Mouse (Mus musculus): ENCODE measurements around the gene Wnt6. TPM values are rescaled to one million over a fixed set of nuclear protein-coding genes. Genes with fewer than 3 reads are reported as not detected.
"Not testable (repeated sequence)": the region's sequence is repeated elsewhere in the genome, so short reads cannot be mapped to it uniquely, and the experiment has no call there.

Wnt6 gene
- total RNA-seq, 1 experiment from 2014 or later: not detected

GRCm38 (mm10) chr1:74795145-74795529, 23.4 kb downstream of the Wnt6 start:
- no peak for ATAC-seq (replicated peaks in 1 of 2; ENCODE audit: insufficient read depth in 1 of 2, low FRiP score in 2 of 2, low TSS enrichment in 1 of 2, low read depth in 1 of 2, poor library complexity in 2 of 2, severe bottlenecking in 2 of 2)

DNA sequence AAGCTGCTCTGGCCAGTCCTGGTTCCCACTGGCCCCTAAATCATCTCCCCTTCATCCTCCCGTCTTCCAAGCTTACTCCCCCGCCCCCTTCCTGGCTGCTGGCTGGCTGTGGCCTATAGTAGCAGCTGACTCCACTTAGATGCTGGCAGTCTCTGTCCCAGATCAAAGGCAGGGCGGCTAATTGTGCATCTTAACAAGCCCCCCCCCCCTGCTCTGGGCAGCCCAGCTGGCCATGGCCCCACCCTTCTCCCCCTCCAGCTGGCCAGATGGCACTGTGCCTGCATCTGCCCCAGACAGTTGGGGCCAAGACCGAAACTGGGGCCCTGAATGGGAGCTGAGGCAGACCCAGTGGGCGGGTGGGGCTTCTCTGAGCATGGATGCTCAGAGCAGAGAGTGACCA, 25.8 kb downstream of the Wnt6 start:
- ATAC-seq (replicated peaks in 1 of 2; ENCODE audit: insufficient read depth in 1 of 2, low FRiP score in 2 of 2, low TSS enrichment in 1 of 2, low read depth in 1 of 2, poor library complexity in 2 of 2, severe bottlenecking in 2 of 2): no peak

- peak; percentile 57 to 62 for ATAC-seq (replicated peaks in 1 of 2; ENCODE audit: insufficient read depth in 1 of 2, low FRiP score in 2 of 2, low TSS enrichment in 1 of 2, low read depth in 1 of 2, poor library complexity in 2 of 2, severe bottlenecking in 2 of 2)
Observed at GRCm38 (mm10) chr1:74800424-74800888, 28.8 kb downstream of the Wnt6 start.

GRCm38 (mm10) chr1:74801631-74802140, 30.0 kb downstream of the Wnt6 start:
- ATAC-seq (replicated peaks in 1 of 2; ENCODE audit: insufficient read depth in 1 of 2, low FRiP score in 2 of 2, low TSS enrichment in 1 of 2, low read depth in 1 of 2, poor library complexity in 2 of 2, severe bottlenecking in 2 of 2): no peak

DNA sequence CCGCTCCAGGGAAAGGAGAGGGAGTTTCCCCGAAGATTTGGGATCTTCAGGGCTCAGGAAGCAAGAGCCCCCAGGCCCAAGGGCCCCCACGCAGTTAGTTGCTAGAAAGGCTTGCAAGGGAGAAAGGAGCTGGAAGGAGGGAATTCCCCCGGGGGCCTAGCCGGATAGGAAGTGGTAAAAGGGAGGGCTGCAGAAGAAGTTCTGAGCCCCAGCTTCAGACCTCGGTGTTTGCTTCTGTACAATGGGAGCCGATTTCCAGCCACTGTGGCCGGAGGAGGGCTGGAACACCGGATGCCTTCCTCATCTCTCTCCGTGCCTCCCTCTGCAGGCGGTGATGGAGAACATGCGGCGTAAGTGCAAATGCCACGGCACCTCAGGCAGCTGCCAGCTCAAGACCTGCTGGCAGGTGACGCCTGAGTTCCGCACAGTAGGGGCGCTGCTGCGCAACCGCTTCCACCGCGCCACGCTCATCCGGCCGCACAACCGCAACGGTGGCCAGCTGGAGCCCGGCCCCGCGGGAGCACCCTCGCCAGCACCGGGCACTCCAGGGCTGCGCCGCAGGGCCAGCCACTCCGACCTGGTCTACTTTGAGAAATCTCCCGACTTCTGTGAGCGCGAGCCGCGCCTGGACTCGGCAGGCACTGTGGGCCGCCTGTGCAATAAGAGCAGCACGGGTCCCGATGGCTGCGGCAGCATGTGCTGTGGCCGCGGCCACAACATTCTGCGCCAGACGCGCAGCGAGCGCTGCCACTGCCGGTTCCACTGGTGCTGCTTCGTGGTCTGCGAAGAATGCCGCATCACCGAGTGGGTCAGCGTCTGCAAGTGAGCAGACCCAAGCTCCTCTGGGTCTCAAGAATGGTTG, 31.3 kb downstream of the Wnt6 start:
- peak; percentile 40 to 54; a peak in 3 of 4 replicates for ATAC-seq (replicated peaks in 1 of 2; ENCODE audit: insufficient read depth in 1 of 2, low FRiP score in 2 of 2, low TSS enrichment in 1 of 2, low read depth in 1 of 2, poor library complexity in 2 of 2, severe bottlenecking in 2 of 2)

DNA sequence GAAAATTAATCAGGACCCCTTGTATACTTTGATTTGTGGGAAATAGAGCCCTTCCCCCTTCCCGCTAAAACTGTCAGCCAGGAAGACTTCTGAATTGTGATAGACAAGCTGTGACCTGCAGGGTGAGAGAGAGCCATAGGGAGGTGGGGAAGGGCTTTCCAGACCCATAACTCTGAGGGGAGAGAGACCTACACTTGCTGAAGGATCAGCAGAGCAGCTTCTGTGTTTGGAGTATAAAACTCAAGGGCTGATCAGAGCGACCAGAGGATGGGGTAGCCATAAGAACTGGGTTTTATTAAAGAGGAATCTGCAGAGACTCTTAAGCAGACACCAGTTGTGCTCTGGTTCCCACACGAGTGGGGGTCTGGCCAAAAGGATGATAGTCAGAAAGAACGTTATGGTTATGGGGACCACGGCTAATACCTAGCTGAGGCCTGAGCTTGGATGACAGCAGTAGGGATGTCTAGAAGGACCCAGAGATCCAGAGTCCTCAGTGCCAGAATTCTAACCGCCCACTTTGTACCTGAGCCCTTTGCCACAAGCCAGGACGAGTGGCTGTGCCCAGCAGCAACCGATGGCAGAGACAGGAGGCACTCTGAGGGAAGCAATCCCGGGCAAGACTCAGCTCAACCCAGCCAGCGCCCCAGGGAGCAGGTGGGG, 32.6 kb downstream of the Wnt6 start:
- ATAC-seq (replicated peaks in 1 of 2; ENCODE audit: insufficient read depth in 1 of 2, low FRiP score in 2 of 2, low TSS enrichment in 1 of 2, low read depth in 1 of 2, poor library complexity in 2 of 2, severe bottlenecking in 2 of 2): no peak

- no peak for ATAC-seq (replicated peaks in 1 of 2; ENCODE audit: insufficient read depth in 1 of 2, low FRiP score in 2 of 2, low TSS enrichment in 1 of 2, low read depth in 1 of 2, poor library complexity in 2 of 2, severe bottlenecking in 2 of 2)
Observed at GRCm38 (mm10) chr1:74805340-74805835, 33.7 kb downstream of the Wnt6 start.

- no peak for ATAC-seq (replicated peaks in 1 of 2; ENCODE audit: insufficient read depth in 1 of 2, low FRiP score in 2 of 2, low TSS enrichment in 1 of 2, low read depth in 1 of 2, poor library complexity in 2 of 2, severe bottlenecking in 2 of 2)
Observed at GRCm38 (mm10) chr1:74805843-74806242, 34.2 kb downstream of the Wnt6 start.

- peak in 1 of 2 experiments; percentile 45; a peak in 2 of 4 replicates for ATAC-seq (replicated peaks in 1 of 2; ENCODE audit: insufficient read depth in 1 of 2, low FRiP score in 2 of 2, low TSS enrichment in 1 of 2, low read depth in 1 of 2, poor library complexity in 2 of 2, severe bottlenecking in 2 of 2)
Observed at GRCm38 (mm10) chr1:74806360-74807311, 34.9 kb downstream of the Wnt6 start.

GRCm38 (mm10) chr1:74807551-74808071, 35.9 kb downstream of the Wnt6 start:
- ATAC-seq (replicated peaks in 1 of 2; ENCODE audit: insufficient read depth in 1 of 2, low FRiP score in 2 of 2, low TSS enrichment in 1 of 2, low read depth in 1 of 2, poor library complexity in 2 of 2, severe bottlenecking in 2 of 2): no peak

DNA sequence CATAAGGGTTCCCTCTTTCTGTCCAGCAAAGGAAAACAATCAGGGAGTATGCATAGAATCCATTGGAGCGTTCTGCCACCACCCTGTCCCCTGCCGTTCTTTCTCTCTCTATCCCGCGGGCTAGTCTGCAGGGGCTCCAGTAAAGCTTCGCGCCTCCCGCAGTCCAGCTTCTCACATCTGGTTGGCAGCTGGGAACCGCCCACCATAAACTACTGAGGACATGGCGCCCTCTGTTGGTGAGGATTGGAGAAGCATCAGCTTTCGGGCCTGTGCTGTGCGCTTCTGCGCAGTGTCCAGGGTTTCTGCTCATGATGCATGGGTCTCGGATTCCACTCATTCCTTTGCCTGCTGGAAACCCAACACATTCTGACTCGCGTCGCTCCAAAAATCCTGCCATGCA, 36.4 kb downstream of the Wnt6 start:
- peak; percentile 70 to 72 for ATAC-seq (replicated peaks in 1 of 2; ENCODE audit: insufficient read depth in 1 of 2, low FRiP score in 2 of 2, low TSS enrichment in 1 of 2, low read depth in 1 of 2, poor library complexity in 2 of 2, severe bottlenecking in 2 of 2)

DNA sequence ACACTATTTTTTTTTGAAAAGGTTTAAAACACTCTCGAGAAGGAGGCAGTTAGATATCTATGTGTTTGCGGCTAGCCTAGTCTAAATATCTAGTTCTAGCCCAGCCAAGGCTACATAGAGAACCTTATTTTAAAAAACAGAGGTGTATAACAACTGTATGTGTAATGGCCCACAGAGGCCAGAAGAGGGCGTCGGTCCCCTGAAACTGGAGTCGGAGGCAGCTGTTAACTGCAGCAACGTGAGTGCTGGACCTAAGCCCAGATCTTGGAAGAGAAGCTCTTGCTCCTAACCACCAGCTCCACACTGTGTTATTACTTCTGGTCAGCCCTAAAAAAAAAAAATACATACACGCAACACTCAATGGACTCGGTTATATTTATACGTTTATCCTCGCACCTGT, 37.3 kb downstream of the Wnt6 start:
- ATAC-seq (replicated peaks in 1 of 2; ENCODE audit: insufficient read depth in 1 of 2, low FRiP score in 2 of 2, low TSS enrichment in 1 of 2, low read depth in 1 of 2, poor library complexity in 2 of 2, severe bottlenecking in 2 of 2): no peak

DNA sequence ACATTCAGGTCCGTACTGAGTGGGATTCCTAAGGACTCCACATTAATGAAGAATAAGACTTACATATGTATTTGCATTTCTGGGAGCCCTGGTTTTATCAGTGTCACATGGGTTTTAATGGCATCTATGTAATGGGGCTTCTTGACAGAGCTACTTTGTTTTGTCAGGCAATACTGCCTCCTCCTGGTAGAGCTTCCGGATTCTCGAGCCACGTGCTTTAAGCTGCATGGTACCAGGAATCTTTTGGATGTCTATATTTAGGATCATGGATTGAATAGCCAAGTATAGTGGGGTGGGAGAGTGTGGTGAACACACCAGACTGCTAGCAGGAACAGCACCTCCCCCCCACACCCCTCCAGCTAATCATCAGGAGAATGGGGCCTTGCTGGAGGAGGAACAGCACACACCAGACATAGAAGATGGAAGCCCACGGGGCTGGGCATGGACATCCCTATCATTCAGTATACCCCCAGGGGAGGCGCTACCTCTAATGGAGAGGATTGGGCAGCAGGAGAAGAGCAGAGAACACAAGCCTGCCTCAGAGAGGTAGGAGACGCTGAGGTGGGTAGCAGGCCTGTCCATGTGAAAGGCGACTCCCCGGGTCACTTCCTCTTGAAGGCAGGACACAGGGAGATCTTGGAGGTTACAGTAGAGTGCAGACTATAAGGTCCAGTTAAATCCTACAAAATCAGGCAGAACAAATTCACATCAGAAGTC, 43.4 kb downstream of the Wnt6 start:
- ATAC-seq (replicated peaks in 1 of 2; ENCODE audit: insufficient read depth in 1 of 2, low FRiP score in 2 of 2, low TSS enrichment in 1 of 2, low read depth in 1 of 2, poor library complexity in 2 of 2, severe bottlenecking in 2 of 2): no peak

GRCm38 (mm10) chr1:74815965-74816364, 44.3 kb downstream of the Wnt6 start:
- ATAC-seq (replicated peaks in 1 of 2; ENCODE audit: insufficient read depth in 1 of 2, low FRiP score in 2 of 2, low TSS enrichment in 1 of 2, low read depth in 1 of 2, poor library complexity in 2 of 2, severe bottlenecking in 2 of 2): not testable (repeated sequence)

- peak; percentile 97 for ATAC-seq (replicated peaks in 1 of 2; ENCODE audit: insufficient read depth in 1 of 2, low FRiP score in 2 of 2, low TSS enrichment in 1 of 2, low read depth in 1 of 2, poor library complexity in 2 of 2, severe bottlenecking in 2 of 2)
Observed at GRCm38 (mm10) chr1:74816612-74817199, 45.0 kb downstream of the Wnt6 start.

DNA sequence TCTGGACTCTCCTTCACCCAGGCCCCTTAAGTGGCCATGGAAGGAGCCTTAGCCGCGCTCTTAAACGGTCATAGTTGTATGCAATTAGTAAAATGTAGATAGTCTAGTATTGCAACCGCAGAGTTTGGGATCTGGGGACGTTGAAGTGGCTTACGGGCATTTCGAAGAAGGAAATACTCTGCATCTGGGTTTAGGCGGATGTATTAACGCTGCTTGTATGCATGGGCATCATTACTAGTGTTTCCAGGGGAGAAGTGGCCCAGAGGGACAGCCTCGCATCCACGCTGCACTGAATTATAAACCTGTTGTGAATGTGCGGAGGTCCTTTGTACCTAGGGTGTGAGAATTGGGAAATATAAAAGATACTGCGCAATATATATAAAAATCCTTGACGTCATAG, 45.5 kb downstream of the Wnt6 start:
- ATAC-seq (replicated peaks in 1 of 2; ENCODE audit: insufficient read depth in 1 of 2, low FRiP score in 2 of 2, low TSS enrichment in 1 of 2, low read depth in 1 of 2, poor library complexity in 2 of 2, severe bottlenecking in 2 of 2): peak; percentile 33 to 54; a peak in 2 of 4 replicates

Data from hematopoietic stem cell, adult 5-6 weeks (primary cell).